Mouse (Mus musculus) CH12F3 (cell line): ENCODE results near the gene Mgea5.

Experiments
- in situ Hi-C: fragments of 300-500 bp; cut with MboI; formaldehyde crosslinking; loops from 2 replicates; pipeline ENCODE4 v1.14.3; 2020; ENCODE audit warnings: low sequenced_read_pairs

Mgea5 gene

DNA sequence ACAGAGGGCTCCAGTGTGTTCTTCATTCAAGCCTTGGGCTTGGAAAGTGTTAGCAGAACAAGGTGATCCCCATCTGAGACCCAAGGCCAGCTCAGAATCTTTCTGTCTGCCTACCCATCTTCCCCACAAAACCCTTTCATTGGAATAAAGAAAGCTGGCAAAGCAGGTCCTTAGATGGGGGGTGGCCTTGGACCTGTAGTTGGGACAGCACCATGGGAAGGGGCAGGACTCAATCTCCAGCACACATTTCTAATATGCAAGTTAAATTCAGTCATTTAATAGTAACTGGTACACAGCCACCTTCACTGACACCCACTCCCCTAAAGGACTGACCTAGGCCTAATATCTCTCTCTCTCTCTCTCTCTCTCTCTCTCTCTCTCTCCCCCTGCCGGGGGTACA lies 47.4 kb downstream of the Mgea5 start:
- in situ Hi-C loops: loop anchor here (25.0 kb wide), 1 partner anchor 524 kb away; no protein-coding TSS in a partner anchor

DNA sequence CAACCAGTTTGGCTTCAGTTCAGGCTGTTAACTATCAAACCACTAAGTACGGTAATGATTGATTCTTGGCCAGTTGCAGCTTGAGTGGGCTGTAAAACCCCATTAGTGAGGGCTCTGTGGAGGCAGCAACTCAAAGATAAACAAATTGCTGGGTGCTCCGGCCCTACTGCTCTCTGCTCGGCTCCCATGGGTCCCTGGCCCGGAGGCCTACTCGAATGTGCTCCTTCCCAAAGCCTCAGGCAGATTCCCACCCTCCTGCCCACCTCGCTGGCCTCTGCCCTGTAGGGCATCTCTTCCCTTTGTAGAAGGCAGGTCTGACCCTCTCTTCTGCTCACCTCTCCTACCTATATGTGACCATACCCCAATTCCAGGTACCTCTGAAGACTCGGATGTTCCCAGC lies 48.9 kb downstream of the Mgea5 start:
- in situ Hi-C loops: loop anchor here (25.0 kb wide), 1 partner anchor 522 kb away; no protein-coding TSS in a partner anchor

DNA sequence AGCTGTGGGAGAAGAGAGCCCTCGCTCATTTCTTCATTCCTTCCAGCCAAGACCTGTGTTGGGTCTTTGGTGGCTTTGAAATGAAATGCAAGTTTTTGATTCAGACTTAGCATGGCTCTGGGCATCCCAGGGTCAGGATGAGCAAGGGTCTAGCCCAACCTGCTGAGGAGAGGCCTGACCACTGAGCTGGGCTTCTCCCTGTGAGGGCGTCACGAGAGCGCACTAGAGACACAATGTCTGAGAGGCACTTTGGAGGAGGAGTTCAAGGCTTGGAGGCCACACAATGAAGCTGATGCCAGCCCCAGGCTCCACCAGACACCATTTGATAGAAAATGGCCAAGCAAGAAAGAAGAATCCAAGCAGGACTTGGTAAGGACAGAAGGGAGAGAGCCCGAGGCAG lies 49.4 kb downstream of the Mgea5 start:
- in situ Hi-C loops: loop anchor here (25.0 kb wide), 1 partner anchor 522 kb away; no protein-coding TSS in a partner anchor

DNA sequence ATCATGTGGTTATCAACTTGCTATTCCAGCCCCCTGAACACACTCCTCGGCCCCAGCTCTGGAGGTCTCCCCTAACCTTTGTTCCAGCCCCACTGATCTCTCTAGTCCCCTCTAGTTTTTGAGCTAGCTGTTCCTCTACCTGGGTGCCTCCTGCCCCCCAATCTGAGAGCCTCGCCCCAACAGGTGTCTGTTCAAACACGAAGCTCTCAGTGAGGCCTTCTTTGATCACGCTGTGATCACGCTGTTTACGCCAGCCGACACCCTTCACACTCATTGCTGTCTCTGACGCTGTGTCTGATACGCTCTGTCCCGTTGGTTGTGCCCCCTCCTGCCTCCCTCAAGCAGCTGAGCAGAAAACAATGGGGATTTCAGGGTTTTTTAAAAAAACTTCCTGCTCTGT lies 50.1 kb downstream of the Mgea5 start:
- in situ Hi-C loops: loop anchor here (25.0 kb wide), 1 partner anchor 521 kb away; no protein-coding TSS in a partner anchor

DNA sequence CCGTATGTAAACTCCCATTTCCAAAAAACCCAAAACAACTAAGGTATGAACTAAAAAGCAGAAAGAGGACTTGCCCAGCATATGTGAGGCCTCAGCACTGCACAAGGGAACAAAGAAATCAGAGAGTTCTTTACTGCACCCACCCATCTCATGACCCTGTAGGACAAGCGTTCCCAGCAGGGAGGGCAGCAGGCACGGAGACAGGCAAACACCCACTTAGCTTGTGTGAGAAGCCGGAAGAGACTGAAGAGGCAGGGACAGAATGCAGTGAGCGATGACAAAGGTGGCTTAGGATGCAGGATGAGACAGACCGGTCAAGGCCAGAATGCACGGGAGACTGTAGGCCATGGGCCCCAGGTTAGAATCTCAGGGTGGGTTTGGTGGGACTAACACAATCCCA lies 52.0 kb downstream of the Mgea5 start:
- in situ Hi-C loops: loop anchor here (25.0 kb wide), 1 partner anchor 519 kb away; no protein-coding TSS in a partner anchor

DNA sequence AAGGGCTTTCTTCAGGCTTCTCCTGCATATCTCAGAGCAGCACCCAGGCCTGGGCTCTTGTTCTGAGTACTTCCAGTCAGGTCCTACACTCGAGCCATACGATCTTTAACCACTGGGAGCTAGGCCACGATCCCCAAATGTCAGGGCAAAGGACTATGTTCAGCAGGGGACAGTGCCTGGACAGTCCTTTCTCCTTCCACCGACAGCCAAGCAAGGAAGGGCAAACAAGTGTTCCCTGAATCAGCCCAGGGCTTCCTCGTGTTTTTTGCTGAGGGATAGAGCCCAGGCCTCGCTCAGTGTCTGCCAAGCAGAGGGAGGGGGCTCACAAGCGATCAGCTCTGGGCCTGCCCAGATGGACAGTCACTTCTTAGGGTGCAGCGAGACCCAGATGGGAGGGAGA lies 53.6 kb downstream of the Mgea5 start:
- in situ Hi-C loops: loop anchor here (25.0 kb wide), 1 partner anchor 518 kb away; no protein-coding TSS in a partner anchor

DNA sequence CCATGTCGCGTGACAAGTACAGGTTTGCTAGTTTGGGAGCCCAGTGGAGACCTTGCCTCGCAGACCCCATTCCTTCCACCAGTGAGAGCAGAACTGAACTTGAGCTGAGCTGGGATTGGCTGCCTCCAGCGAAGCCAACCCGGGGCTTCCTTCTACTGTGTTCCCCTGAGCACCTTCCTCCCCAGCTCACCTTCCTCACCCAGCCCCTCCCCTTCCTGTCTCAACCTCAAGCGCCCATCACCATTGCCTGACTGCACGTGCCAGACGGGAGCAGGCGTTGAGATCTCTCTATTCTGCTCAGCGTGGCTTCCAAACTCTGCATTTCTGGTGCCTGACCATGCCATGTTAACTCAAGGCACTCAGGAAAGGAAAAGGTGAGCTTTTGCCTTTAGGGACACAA lies 56.4 kb downstream of the Mgea5 start:
- in situ Hi-C loops: loop anchor here (25.0 kb wide), 1 partner anchor 515 kb away; no protein-coding TSS in a partner anchor

DNA sequence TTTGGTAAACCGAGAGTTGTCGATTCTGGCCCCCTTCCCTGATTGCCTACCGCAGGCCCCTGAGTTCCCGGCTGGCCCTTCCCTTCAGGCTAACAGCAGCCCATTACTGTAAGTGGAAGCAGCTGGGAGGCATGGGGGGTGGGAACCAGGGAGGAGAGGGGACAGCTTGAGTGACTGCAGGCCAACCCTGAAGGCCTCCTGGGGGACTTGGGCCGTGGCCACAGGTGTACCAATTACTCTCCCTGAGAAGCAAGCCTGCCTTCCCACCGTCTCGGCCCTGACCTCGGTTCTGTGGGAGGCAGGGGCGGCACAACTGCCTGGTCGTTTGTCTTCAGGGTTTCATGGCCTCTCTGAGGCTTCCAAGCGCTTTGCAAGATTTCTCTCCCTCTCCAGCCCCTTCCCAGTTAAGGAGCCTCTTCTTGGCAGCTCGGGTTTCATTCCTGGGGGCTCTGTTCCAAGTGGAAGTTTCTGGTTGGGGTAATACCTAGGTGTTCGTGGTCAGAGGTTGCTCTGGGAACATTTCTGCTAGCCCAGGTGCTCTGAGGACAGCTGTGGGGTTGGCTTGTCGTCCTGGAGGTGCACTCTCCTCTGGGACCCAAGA lies 57.9 kb downstream of the Mgea5 start:
- in situ Hi-C loops: loop anchor here (25.0 kb wide), 1 partner anchor 513 kb away; no protein-coding TSS in a partner anchor

DNA sequence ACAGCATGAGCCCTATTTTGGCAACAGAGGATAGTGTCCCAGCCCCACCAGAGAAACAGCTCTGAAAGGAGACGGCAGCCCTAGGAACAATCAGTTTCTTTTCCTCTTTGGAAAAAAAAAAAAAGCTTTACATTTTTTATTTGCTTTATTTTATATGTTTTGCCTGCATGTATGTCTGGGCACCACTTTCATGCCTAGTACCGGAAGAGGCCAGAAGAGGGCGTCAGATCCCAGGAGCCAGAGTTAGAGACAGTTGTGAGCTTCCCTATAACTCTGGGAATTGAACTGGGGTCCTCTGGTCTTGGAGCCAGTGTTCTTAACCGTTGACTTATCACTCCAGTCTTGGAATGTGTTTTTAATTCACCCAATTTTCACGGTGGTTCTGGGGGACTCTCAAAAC lies 61.4 kb downstream of the Mgea5 start:
- in situ Hi-C loops: no loop called here

DNA sequence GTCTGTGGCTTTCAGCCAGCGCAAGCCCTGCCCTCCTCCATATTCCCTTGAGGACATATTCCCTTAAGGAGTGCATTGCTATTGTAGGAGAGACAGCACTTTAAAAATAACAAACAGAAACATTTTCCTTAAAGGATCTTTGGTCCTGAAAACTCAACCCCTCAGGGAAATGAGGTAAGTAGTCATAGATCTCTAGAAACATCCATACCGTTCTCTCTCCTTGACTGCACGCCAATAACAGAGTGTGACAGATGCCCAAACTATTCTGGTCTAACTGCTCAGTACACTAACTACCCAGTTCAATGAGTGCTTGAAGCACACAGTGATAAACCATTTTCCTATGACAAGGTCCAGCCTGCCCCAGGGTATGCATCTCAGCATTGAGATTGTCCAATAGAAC lies 65.4 kb downstream of the Mgea5 start:
- in situ Hi-C loops: no loop called here

DNA sequence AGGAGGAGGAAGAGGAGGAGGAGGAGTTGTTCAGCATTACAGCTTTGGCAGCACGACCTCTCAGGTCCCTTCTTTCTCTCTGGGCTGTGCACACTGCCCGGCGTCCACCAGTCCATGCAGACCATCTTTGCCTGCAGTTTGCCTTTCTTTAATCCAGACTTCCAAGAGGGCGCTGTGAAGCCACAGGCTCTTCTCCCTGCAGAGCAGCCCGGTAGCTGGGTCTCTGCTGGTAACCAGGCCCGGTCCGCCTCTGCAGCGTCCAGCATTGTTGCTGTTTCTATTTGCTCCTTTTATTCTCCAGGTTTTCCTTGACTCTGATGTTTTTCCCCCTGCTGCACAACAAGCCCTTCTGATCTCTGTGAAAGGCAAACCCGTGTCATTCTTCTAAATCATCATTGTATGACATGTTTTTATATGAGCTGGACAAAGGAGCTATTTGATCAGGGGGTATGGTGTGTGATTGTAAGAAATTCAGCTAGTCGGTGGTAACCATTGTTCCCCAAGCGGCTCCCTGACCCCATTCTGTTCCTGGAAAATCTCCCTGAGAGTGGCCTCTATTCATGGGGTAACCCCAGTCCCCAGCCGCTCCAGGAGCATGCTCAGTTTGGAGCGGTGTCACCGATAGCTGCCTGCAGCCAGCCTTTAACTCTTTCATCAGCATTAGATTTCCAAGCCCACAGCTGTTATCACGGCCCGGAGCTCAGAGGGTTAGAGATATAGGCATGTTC lies 66.0 kb downstream of the Mgea5 start:
- in situ Hi-C loops: no loop called here

DNA sequence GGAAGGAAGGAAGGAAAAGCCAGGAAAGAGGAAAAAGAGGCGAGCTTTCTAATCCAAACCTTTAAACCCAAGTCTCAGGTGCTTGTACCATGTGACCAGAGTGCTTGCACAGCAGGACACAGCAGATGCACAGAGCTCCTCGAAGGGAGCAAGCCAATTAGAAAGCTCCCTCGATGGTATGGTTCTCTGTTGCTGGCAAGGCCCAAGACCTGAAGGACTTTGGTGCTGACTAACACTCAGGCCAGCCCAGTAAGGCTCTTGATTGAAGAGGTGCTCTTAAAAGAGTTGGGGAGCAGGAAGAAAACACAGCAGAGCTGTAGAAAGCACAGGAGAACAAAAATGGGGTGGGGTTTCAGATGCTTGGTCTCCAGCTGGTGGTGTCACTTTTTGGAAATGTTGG lies 74.9 kb downstream of the Mgea5 start:
- in situ Hi-C loops: no loop called here
